Mouse (Mus musculus): Measurements from ENCODE around the gene Ncaph2. TPM values are rescaled to one million over a fixed set of nuclear protein-coding genes. Genes with fewer than 3 reads are reported as not detected.

Ncaph2 gene
- polyA plus RNA-seq, 1 experiment = 185 TPM

GRCm38 (mm10) chr15:89415282-89415681 lies 59.8 kb downstream of the Ncaph2 start:
- Histone ChIP-seq H3K36me3 (ENCODE audit: control insufficient read depth, insufficient read depth) (peaks cover 28% of the 10 kb centered on the region), H3K4me3 (ENCODE audit: insufficient read depth, poor library complexity, severe bottlenecking) (no peak overlapping the region), H3K27me3 (ENCODE audit: control insufficient read depth, insufficient read depth, insufficient read length) (no peaks in the 10 kb centered on the region), H3K79me2 (ENCODE audit: control insufficient read depth, insufficient read depth) (no peaks in the 10 kb centered on the region), H3K79me3 (ENCODE audit: low read depth) (no peaks in the 10 kb centered on the region), H3ac (ENCODE audit: control insufficient read depth, insufficient read length, low read depth) (no peak overlapping the region)
- TF ChIP-seq MYOD1 (IDR thresholded peaks at IDR 0.05; ENCODE audit: control insufficient read depth, insufficient read length, low read depth) = no peak
- TF ChIP-seq FOSL1 (IDR thresholded peaks at IDR 0.05; ENCODE audit: insufficient read depth, low read length, poor library complexity, severe bottlenecking) = no peak
- no peak for TF ChIP-seq MYOG (IDR thresholded peaks at IDR 0.05; ENCODE audit: control insufficient read depth, extremely low read depth, insufficient read length)

GRCm38 (mm10) chr15:89421938-89422337 lies 66.4 kb downstream of the Ncaph2 start:
- Histone ChIP-seq H3K79me2 (ENCODE audit: control insufficient read depth, insufficient read depth) (no peaks in the 10 kb centered on the region), H3K79me3 (ENCODE audit: low read depth) (no peaks in the 10 kb centered on the region), H3K4me3 (ENCODE audit: insufficient read depth, poor library complexity, severe bottlenecking) (no peak overlapping the region), H3K27me3 (ENCODE audit: control insufficient read depth, insufficient read depth, insufficient read length) (no peaks in the 10 kb centered on the region), H3K36me3 (ENCODE audit: control insufficient read depth, insufficient read depth) (peaks cover 62% of the 10 kb centered on the region), H3ac (ENCODE audit: control insufficient read depth, insufficient read length, low read depth) (no peak overlapping the region)
- no peak for TF ChIP-seq USF1 (IDR thresholded peaks at IDR 0.05; ENCODE audit: low read depth)
- no peak for TF ChIP-seq MYOD1 (IDR thresholded peaks at IDR 0.05; ENCODE audit: control insufficient read depth, insufficient read length, low read depth)
- no peak for TF ChIP-seq MAX (IDR thresholded peaks at IDR 0.05)
- TF ChIP-seq FOSL1 (IDR thresholded peaks at IDR 0.05; ENCODE audit: insufficient read depth, low read length, poor library complexity, severe bottlenecking) = no peak
- no peak for TF ChIP-seq CTCF (IDR thresholded peaks at IDR 0.05; ENCODE audit: control insufficient read depth, insufficient read depth, insufficient read length)
- TF ChIP-seq MYOG (IDR thresholded peaks at IDR 0.05; ENCODE audit: control insufficient read depth, extremely low read depth, insufficient read length) = no peak
- TF ChIP-seq CEBPB (IDR thresholded peaks at IDR 0.05; ENCODE audit: low read depth) = no peak

Small RNA genes lying within 50 kb of the gene (microRNA-seq; reads per million reads assigned to microRNA genes)
- 1.1 reads per million, percentile 24 among the genes with 10 or more reads in this experiment for gene Mir6959 (ENCODE audit: borderline microRNAs expressed)

Other genes with a start within 250 kb of the Ncaph2 start
- 19.0 TPM for gene Tubgcp6, start 232.6 kb upstream of the Ncaph2 start, polyA plus RNA-seq (2012; fragmentation: generic; extraction: Trizol)
- 15.0 TPM for gene Hdac10, start 227.0 kb upstream of the Ncaph2 start, polyA plus RNA-seq (2012; fragmentation: generic; extraction: Trizol)
- gene Mapk12, start 215.0 kb upstream of the Ncaph2 start, polyA plus RNA-seq (2012; fragmentation: generic; extraction: Trizol) = 30.5 TPM
- gene Mapk11, start 206.1 kb upstream of the Ncaph2 start, polyA plus RNA-seq (2012; fragmentation: generic; extraction: Trizol) = 14.9 TPM
- gene Plxnb2, start 174.9 kb upstream of the Ncaph2 start, polyA plus RNA-seq (2012; fragmentation: generic; extraction: Trizol) = 206 TPM
- 2.1 TPM for gene Dennd6b, start 159.2 kb upstream of the Ncaph2 start, polyA plus RNA-seq (2012; fragmentation: generic; extraction: Trizol)
- 18.4 TPM for gene Ppp6r2, start 144.2 kb upstream of the Ncaph2 start, polyA plus RNA-seq (2012; fragmentation: generic; extraction: Trizol)
- 143 TPM for gene Sbf1, start 40.4 kb upstream of the Ncaph2 start, polyA plus RNA-seq (2012; fragmentation: generic; extraction: Trizol)
- 7.0 TPM for gene Adm2, start 33.0 kb upstream of the Ncaph2 start, polyA plus RNA-seq (2012; fragmentation: generic; extraction: Trizol)
- gene Miox, start 21.3 kb upstream of the Ncaph2 start, polyA plus RNA-seq (2012; fragmentation: generic; extraction: Trizol) = not detected
- 95.9 TPM for gene Lmf2, start 60 bp upstream of the Ncaph2 start, polyA plus RNA-seq (2012; fragmentation: generic; extraction: Trizol)
- 47.6 TPM for gene Sco2, start 18.1 kb downstream of the Ncaph2 start, polyA plus RNA-seq (2012; fragmentation: generic; extraction: Trizol)
- gene Tymp, start 21.3 kb downstream of the Ncaph2 start, polyA plus RNA-seq (2012; fragmentation: generic; extraction: Trizol) = 3.4 TPM
- gene Odf3b, start 23.6 kb downstream of the Ncaph2 start, polyA plus RNA-seq (2012; fragmentation: generic; extraction: Trizol) = not detected
- not detected for gene Klhdc7b, start 29.2 kb downstream of the Ncaph2 start, polyA plus RNA-seq (2012; fragmentation: generic; extraction: Trizol)
- not detected for gene Syce3, start 54.8 kb downstream of the Ncaph2 start, polyA plus RNA-seq (2012; fragmentation: generic; extraction: Trizol)
- 2.5 TPM for gene Cpt1b, start 70.1 kb downstream of the Ncaph2 start, polyA plus RNA-seq (2012; fragmentation: generic; extraction: Trizol)
- 0.33 TPM for gene C730034F03Rik, start 73.9 kb downstream of the Ncaph2 start, polyA plus RNA-seq (2012; fragmentation: generic; extraction: Trizol)
- gene Gm44502, start 74.0 kb downstream of the Ncaph2 start, polyA plus RNA-seq (2012; fragmentation: generic; extraction: Trizol) = 0.06 TPM
- 47.1 TPM for gene Chkb, start 74.2 kb downstream of the Ncaph2 start, polyA plus RNA-seq (2012; fragmentation: generic; extraction: Trizol)
- gene Mapk8ip2, start 98.2 kb downstream of the Ncaph2 start, polyA plus RNA-seq (2012; fragmentation: generic; extraction: Trizol) = not detected
- 22.3 TPM for gene Arsa, start 121.7 kb downstream of the Ncaph2 start, polyA plus RNA-seq (2012; fragmentation: generic; extraction: Trizol)
- gene Shank3, start 143.9 kb downstream of the Ncaph2 start, polyA plus RNA-seq (2012; fragmentation: generic; extraction: Trizol) = 4.0 TPM
- gene Acr, start 212.6 kb downstream of the Ncaph2 start, polyA plus RNA-seq (2012; fragmentation: generic; extraction: Trizol) = not detected
- gene Rabl2, start 236.2 kb downstream of the Ncaph2 start, polyA plus RNA-seq (2012; fragmentation: generic; extraction: Trizol) = 24.3 TPM

Measured in C2C12 (cell line).